Mouse (Mus musculus): ENCODE measurements at regions not wholly inside any gene's neighbourhood (a gene's known extent, or its start where the extent isn't known, plus 50 kb on each side); places are given as distances from the start of the nearest gene placed in this dataset.
A peak's percentile ranks its signal among the peaks of the same experiment; 100 is the strongest.

DNA sequence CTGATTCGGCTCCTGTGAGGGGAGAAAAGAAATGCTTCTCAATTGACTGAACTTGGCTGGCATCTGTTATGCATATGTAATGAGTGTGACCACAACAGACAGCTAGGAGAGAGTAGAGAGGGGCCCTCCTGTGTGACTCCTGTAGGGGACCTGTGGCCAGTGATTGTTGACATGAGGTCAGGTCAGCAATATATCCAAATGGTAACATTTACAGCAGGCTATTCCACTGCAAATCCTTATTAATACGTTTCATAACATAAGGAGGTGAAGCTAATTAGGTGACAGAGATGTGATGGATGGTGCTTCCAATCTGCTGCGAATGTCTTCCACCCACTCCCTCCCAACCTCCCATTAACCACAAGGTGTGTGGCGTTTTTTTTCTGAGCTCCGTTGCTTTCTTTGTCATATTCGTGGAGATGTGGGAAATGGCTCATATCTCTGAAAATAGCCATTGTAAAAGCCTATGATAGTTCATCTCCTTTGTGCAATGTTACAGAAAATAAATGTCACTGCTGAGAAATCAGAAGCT, 309.5 kb downstream of the Irx1 start:
- no peak for DNase-seq (ENCODE audit: low read depth, low spot score)

DNA sequence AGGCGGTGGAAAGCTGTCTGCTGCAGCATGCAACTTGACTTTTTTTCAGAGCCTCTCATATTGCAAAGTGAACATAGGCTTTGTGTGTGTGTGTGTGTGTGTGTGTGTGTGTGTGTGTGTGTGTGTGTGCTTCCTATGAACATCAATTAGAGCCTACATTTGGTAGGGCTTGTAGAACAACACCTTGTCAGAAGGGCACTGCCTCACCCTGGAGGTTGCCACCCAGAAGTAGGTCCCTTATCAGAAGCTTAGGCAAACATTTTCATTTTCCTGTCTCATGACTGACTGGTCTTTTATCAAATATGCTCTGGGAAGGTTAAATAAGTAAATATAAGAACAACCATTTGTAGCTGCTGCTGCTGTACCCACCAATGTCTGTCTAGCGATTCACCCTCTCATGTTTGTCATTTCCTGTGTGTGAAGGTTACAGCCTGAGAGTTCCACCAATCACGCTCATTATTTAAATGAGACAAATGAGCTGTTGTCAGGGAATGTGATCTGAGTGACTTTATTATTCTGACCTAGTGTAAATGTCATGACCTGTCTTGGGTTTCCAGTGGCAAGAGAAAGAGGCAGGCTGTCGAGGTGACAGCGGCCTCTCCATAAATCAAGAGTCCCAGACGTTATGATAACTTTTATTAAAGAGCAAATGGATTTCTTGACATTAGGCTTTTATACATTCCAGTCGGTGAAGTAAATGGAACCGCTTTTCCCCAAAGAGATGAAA, 310.1 kb downstream of the Irx1 start:
- DNase-seq (ENCODE audit: low read depth, low spot score) = no peak

DNA sequence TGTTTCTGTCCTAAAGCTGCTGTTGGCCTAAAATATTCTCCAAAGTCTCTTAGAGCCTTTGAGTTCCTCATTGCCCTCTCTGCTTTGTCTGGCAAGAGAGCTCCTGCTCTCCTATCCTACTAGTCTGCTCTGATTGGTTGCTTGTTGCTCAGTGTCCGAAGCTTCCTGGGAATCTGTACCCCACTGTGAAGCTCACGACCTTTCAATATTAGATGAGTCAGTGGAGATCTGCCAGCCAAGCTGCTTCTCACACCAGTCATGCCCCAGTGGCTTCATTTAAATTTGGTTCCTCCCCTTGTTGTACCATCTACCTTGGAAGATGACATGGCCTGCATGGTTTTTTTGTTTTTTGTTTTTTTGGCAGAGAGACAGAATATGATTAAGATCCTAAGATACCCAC, 313.6 kb downstream of the Irx1 start:
- peak; percentile 56 for DNase-seq (ENCODE audit: low read depth, low spot score)

DNA sequence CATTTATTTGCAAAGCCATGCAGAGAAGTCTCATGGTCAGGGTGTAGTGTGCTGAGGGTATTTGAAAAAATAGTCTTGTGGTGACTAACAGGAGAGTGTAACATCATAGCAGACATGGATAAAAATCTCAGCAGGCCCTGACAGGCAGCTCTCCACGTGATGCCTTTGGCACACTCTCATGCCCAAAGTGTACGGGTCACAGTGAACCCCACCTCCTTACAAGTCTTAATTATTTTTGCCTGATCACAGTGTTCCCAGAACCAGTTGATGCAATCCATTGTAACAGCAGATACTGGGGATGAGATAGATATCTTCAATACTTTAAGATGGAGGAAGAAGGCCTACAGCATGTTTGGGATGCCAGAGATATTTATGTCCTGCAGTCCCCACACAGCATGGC, 314.5 kb downstream of the Irx1 start:
- peak; percentile 70 for DNase-seq (ENCODE audit: low read depth, low spot score)

DNA sequence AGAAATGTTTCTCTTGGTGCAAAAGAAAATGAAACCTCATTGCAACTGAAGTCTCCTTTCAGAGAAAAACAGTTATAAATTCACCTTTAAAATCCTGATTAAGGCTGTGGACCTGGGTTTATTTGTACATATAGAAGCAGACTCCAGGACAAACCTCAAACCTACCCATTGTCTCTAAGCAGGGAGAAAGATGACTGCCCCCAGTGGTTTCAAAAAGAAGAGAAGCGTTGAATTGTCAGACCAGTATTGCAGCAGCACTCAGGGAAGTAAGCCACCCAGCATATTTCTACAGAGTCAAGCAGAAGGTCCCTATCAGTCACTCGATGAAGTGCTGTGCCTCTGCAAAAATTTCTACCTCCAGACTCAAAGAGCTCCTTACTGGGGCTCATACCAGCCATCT, 332.1 kb downstream of the Irx1 start:
- DNase-seq (ENCODE audit: low read depth, low spot score) = no peak

DNA sequence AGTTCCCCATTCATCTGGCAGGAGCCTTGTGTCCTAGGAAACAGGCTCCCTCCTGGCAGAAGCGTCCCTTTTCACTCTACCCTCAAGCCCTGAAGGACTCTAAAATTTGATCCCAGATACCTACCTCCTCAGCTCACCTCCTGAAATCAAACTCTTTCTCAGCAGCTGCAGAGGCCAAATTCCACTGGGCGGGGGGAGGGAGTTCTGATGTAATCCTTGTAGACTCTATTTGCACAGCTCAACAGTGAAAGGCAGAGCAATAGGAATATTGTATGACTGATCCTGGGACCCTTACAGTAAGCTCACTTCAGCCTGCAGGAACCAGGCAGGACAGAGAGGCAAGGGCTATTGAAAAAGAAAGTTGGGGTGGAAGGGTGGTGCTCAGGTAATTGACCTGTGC, 346.3 kb downstream of the Irx1 start:
- DNase-seq (ENCODE audit: low read depth, low spot score) = no peak

DNA sequence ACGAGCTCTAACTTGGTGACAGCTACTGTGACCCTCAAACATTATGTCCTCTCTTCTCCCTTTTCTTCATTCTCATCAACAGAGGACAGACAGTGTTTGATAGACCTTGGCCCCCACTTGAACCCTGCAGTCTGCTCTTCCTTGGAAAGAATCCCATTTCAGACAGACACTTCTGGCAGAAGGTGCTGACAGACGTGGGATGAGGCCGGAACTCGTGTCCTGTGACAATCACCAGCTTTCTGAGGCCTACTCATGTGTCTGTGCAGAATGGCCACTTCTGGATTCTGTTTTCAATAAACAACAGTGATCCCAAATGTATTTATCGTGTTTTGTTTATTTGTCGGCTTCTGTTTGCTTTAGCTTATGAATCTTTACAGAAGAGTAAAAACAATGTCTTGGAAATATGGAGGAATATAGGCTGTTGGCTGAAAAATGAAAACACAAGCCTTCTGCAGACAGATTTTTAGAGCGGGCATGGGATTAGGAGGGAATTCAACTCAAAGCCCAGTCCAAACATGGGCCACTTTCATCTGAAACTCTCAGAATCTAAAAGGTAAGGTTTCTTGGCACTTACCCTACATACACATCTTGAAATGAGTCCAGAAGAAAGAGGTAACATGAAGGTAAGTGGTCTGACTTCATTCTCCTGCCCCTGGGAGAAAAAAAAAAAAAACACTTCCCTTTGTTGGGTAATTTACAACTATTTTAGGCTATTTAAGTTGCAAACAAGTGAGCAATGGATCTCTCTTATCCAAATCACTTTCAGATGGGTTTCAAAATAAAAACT, 350.9 kb downstream of the Irx1 start:
- no peak for DNase-seq (ENCODE audit: low read depth, low spot score)

DNA sequence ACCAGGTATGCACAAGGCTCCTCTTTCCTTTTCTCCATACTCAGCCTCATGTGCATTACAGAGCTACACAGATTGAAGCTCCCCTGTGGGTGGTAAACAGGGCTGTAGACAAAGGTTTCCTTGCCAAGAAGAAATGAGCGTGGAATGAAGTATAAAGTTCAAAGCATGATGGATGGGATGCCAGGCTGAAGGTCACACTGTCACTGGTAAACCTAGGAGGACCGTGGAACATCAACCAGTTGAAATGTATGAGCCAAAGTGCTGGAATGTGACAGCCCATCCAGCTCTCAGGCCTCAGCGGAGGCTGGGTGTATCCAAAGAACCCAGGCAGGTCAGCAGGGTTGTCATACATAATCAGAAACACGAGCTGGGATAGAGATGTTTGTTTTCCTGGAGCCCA, 381.0 kb downstream of the Irx1 start:
- DNase-seq (ENCODE audit: low read depth, low spot score) = no peak

DNA sequence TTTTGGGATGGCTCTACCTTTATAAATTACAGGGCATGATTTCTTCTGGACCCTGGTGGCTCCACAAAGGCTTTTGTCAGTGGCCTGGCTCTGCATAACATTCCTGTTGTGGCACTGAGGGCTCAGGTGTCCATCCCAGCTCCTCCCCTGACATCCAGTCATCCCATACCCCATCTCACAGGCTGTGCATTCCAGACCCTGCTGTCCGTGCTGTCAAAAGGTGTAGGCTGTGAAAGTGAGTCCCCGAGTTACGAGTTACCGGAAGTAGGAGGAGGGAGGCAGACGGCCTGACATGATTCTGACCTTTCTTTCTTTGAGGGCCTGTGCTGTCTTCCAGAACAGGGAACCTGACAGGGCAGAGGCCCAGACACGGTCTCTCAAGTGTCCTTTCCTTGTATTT, 397.6 kb downstream of the Irx1 start:
- DNase-seq (ENCODE audit: low read depth, low spot score) = no peak

DNA sequence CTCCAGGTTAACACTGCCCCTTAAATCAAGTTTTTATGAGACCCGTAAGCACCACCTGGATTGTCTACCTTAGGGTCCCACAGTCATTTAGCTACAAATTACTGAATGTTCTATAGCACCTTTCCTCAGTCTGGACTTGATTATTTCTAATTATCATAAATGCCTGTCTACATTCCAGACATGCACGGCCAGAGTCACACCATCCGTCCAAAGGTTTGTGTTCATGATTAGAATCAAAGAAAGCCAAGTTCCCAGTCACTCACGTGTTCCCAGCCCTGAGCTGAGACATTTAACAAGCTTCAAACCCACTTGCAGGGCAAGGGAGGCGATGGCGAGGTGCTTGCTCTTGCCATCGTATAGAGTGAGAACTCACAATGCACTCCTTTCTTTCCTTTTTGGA, 398.1 kb downstream of the Irx1 start:
- no peak for DNase-seq (ENCODE audit: low read depth, low spot score)

DNA sequence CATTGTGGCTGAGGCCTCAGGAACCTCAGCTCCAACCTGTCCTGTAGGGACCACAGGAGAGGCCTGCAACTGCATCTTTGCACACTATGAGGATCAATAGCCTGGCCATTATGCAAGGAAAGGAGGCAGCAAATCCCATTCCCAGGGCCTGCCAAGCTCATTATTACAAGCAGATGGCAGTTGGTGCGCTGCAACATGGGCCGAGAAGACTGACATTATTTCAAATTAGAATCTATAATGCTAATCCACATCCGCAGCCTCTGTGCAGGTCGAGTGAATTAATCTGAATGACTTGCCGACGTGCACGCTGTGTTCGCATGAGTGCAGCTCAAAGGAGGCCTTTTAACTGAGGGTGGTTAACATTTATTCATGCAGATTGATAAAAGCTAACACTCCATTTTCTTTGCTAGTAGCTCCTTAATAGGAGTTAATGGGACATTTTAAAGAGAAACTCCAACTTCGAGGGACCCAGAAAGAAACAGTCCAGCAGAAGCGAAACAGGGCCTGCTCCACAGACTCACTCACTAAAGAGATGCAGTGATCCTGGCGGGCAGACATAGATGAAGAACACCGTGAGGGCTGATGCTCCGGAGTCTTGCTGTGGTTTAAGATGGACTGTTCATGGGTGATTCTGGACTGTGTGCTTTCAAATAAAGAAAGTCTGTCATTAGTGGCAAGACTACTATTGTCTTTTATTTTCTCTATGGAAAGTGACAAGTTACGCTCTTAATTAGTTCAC, 404.9 kb downstream of the Irx1 start:
- DNase-seq (ENCODE audit: low read depth, low spot score) = no peak

DNA sequence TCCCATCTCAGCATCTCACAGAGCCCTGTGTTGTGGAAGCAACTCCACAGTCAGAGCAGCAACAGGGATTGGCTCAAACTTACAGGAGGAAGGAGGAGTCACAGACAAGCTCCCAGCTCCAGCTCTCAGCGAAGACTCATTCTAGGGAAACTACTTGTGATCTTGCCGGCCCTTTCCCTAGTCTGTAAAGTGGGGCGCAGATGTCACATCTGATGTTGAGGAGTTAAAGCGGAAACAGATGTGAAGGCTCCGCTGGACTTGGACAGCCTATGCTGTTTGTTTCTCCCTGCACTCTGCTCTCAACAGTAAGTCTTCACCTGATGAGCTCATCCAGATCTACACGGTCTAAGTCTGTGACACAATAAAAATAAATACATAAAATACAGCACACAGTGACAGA, 408.1 kb downstream of the Irx1 start:
- DNase-seq (ENCODE audit: low read depth, low spot score) = no peak

DNA sequence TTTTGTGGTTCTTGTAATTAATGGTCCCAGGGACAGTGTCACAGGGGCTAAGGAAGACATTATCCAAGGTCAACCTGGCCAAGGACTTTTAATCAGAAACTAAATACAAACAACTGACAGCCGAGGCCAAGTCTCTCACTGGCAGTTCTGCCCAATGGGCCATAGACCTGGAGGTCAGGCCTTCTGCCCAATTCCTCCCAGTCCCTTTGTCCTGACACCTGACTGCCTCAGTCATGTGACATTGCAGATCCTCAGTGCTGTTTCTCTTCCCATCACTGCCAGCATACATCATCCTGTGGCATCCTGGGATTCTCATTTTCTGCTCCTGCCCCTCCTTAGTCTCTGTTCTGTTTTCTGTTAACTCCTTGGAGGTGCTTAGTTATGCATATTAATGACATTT, 413.4 kb downstream of the Irx1 start:
- DNase-seq (ENCODE audit: low read depth, low spot score) = no peak

DNA sequence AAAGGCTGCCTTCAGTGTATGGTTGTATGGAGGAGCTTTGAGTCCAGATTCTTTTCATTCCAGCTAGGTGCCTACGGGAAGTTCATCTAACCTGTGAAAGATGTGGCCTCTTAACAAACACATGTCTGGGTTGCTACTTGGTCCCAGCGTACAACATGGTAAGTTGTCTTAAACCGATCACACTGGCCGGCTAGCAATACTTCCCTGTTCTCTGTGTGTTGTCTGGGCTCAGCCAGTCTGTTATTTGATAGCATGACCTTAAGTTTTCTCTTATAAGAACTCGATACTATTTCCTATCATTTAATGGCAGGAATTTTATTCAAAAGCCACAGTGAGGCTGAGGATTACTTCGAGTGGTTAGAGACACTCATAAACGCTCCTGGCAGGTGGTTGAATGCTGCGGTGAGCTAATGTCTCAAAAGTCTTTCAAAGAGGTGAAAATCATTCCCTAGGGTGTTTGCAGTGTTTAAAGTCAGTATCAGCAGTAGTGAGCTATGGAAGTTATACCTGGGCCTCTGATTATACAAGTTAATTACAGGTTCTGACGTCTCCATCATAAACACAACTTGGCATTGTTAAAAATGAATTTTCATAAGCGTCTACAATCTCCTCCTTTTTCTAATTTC, 414.2 kb downstream of the Irx1 start:
- DNase-seq (ENCODE audit: low read depth, low spot score) = no peak

DNA sequence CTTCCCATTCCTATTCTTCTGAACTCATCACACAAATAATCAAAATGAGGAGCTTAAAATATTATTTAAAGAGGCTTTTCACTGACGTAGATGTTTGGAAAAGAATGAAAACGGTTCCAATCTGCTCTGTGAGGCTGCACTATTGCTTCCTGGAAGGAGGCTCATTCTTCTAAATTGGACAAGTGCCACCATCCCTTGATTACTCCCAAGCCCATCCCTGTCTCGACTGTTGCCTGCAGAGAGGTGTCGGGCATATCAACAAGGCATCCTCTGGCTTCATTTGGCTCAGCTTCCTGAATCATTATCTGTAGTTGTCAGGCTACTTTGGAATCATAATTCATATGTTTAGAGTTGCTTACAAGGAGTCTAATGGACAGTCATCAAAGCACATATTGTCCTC, 425.3 kb downstream of the Irx1 start:
- no peak for DNase-seq (ENCODE audit: low read depth, low spot score)

DNA sequence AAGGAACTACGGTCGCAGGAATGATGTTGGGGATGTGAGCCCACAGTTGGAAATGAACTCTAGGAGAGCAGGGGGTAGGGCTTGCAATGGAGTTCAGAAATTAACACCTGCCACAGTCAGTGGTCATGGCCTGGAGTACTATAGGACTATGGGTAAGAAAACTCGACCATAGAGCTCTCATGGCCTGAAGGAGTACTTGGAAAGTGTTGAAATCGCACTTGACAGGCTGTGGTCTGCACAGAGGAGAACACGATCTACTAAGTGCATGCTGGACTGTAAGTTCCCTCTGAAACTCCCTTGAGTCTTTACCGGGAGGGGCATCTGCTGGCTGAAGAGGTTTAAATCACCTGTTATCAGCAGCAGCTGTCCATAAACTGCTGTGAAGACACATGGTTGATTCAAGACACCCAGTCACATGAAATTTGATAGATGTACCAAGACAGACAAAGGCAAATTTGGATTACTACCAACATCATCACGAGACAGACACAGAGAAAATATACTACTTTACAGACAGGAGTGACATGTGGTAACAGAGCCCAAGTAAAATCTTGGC, 430.6 kb downstream of the Irx1 start:
- DNase-seq (ENCODE audit: low read depth, low spot score) = no peak

DNA sequence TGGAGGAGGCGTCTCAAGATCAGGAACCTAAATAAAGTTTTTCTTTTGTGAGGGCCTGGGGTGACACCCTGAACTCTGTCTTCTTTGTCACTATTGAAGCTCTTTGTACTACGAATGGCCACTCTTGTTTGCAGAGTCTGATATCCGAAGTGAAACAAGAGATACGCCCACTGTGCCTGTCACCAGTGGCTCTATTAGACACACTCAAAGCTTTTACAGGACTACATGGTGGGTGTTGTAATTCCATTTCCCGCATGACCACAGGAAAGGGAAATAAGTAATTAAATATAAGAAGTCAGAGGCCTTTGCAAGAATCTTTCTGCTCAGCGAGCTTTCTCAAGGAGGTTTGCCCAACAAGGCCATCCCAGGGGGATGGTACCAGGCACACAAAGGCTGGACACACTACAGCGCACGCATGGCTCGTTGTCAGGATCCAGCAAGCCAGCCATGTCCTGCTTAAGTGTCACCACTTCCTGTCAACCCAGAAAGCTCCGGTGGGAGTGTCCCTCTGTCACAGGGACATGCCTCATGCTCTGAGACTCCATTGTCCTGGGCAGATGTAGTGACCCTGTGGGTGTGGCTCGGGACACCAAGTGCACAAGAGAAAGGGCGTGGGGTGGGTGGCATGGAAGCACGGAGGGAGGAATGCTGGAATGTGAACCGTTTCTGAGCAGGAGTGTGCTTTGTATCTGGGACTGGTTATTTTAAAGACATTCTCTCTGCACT, 434.0 kb downstream of the Irx1 start:
- DNase-seq (ENCODE audit: low read depth, low spot score) = no peak

DNA sequence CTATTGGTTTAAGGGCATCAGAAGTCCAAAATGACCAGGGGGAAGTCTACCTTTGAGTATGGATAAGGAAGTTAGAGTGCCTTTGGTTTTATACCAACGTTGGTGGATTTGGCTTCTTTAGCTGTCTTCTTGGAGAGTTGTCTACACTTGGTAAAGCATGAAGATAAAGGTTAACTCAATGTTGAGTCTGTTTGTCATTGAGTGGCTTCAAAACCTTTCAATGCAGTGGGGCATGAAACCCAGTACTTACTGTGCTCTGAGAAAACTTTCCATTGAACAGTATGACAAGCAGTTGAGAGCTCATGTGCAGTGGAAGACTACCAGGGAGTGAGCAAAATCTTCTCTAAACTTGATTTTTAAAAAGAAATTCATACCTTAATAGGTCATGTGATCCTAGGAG, 445.7 kb downstream of the Irx1 start:
- DNase-seq (ENCODE audit: low read depth, low spot score) = no peak

DNA sequence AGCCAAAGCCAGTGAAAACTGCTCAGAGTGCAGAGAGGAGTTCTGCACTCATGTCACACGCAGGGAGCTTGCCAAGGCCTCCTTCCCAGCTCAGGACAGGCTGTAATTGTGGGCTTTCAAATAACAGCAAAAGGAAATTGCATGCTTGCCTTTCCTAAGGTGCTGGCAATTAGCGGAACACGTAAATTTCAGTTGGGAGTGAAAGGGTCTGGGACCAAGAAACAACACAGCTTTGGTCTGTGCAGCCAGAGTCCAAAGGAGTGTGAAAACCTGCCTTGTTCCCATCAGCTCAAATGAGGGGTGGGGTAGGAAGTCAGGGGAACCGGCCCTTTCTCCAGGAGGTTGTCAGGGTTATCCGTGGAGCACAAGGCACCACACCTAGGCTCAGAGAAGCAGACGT, 450.3 kb downstream of the Irx1 start:
- DNase-seq (ENCODE audit: low read depth, low spot score) = no peak

DNA sequence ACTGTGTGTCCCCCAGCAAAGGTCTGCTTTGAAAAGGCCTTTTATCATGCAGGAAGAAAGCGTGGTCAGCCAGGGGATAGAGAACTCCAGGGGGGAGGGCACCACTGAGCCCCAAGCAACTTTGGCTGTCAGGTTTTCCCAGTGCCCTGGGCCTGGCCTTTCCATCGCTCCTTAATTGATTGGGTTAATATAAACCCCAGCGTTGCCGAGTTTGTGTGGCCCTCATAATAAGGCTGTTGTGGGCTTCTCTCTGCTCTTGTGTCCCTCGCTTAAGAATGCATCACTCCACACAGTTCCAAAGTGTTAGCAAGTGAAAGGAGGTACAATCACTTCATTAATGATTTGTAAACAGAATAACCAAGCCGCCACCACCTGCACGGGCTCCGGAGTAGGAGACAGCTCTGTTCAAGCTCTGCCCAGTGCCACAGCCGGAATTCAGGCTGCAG, 455.5 kb downstream of the Irx1 start:
- DNase-seq (ENCODE audit: low read depth, low spot score) = no peak

DNA sequence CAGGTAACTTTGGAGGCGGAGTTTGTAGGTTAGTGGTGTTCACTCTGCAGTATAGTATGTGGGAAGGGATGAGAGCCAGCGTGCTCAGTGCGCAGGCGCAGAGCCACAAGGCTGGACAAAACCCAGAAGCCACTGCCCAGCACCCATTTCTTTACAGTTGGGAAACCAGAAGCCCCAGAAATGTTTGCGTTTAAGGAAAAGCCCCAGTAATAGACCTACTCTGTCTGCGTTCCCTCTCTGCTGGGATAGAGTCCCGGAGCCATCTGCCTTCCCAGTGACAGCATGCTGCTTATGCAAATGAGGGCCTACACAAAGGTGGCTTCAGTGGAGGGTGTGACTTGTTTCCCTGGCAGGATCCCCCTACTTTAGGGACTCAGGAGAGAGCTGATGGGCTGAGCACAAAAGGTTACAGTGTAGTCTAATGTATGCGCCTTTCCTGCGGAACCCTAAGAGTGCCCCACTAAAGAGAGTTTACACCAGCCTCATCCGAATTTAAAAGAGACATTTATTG, 456.0 kb downstream of the Irx1 start:
- DNase-seq (ENCODE audit: low read depth, low spot score) = no peak

Data from 3T3-L1 (cell line).